Mouse (Mus musculus) brain, embryonic 14.5 days (tissue): ENCODE results near the gene Rab6a.

ENCODE experiments used
- CTCF ChIP-seq: fragments of 200-500 bp; IDR thresholded peaks from 2 replicates; pipeline ENCODE4 v1.5.1; 2012; ENCODE audit warnings: inconsistent platforms, mild to moderate bottlenecking, moderate library complexity, borderline replicate concordance; ENCODE audit not compliant: insufficient read depth, insufficient read length; ENCODE audit errors: extremely low read depth
- POLR2A ChIP-seq: fragments of 200-500 bp; IDR thresholded peaks from 2 replicates; pipeline ENCODE4 v1.6.1; 2012; ENCODE audit warnings: mild to moderate bottlenecking, inconsistent platforms, borderline replicate concordance; ENCODE audit not compliant: poor library complexity, insufficient read depth, insufficient read length, severe bottlenecking; ENCODE audit errors: extremely low read depth

- TF ChIP-seq CTCF (no peak), POLR2A (no peak)
These were observed 15.7 kb upstream of the Rab6a start for GRCm38 (mm10) chr7:100591522-100591852.
